Mouse (Mus musculus) right cerebral cortex, postnatal 4 days (tissue): ENCODE measurements around the gene Unc13c.

Experiments used
- DNase-seq: peaks from one replicate; pipeline ENCODE4 v3.0.0-alpha.2; 2022

Gene Unc13c

GRCm38 (mm10) chr9:73867410-73868067 lies 101.2 kb downstream of the Unc13c start:
- DNase-seq, result no peak

GRCm38 (mm10) chr9:73866666-73867065 lies 102.1 kb downstream of the Unc13c start:
- no peak for DNase-seq

GRCm38 (mm10) chr9:73859469-73859868 lies 109.3 kb downstream of the Unc13c start:
- DNase-seq, result no peak

GRCm38 (mm10) chr9:73854281-73854680 lies 114.5 kb downstream of the Unc13c start:
- no peak for DNase-seq

GRCm38 (mm10) chr9:73806681-73807080 lies 162.1 kb downstream of the Unc13c start:
- DNase-seq, result no peak

- DNase-seq, result no peak
These were observed 194.2 kb downstream of the Unc13c start for GRCm38 (mm10) chr9:73774616-73775015.

- no peak for DNase-seq
These were observed 213.6 kb downstream of the Unc13c start for GRCm38 (mm10) chr9:73755185-73755584.

GRCm38 (mm10) chr9:73753480-73753879 lies 215.3 kb downstream of the Unc13c start:
- no peak for DNase-seq

- no peak for DNase-seq
These were observed 217.4 kb downstream of the Unc13c start for GRCm38 (mm10) chr9:73751344-73751743.

GRCm38 (mm10) chr9:73734446-73734845 lies 234.3 kb downstream of the Unc13c start:
- no peak for DNase-seq

GRCm38 (mm10) chr9:73725717-73726662 lies 242.8 kb downstream of the Unc13c start:
- no peak for DNase-seq

GRCm38 (mm10) chr9:73724776-73725175 lies 244.0 kb downstream of the Unc13c start:
- DNase-seq, result no peak

GRCm38 (mm10) chr9:73713508-73713907 lies 255.3 kb downstream of the Unc13c start:
- no peak for DNase-seq

- no peak for DNase-seq
These were observed 271.7 kb downstream of the Unc13c start for GRCm38 (mm10) chr9:73697103-73697502.

- DNase-seq, result no peak
These were observed 287.2 kb downstream of the Unc13c start for GRCm38 (mm10) chr9:73681580-73681979.

GRCm38 (mm10) chr9:73680545-73681495 lies 287.9 kb downstream of the Unc13c start:
- no peak for DNase-seq

GRCm38 (mm10) chr9:73671656-73672212 lies 297.0 kb downstream of the Unc13c start:
- no peak for DNase-seq

- DNase-seq, result no peak
These were observed 298.7 kb downstream of the Unc13c start for GRCm38 (mm10) chr9:73670040-73670439.

- no peak for DNase-seq
These were observed 305.9 kb downstream of the Unc13c start for GRCm38 (mm10) chr9:73662839-73663238.

- no peak for DNase-seq
These were observed 319.7 kb downstream of the Unc13c start for GRCm38 (mm10) chr9:73649088-73649487.

- DNase-seq, result peak; percentile 38
These were observed 330.6 kb downstream of the Unc13c start for GRCm38 (mm10) chr9:73638119-73638518.

GRCm38 (mm10) chr9:73625171-73625570 lies 343.6 kb downstream of the Unc13c start:
- no peak for DNase-seq

GRCm38 (mm10) chr9:73612896-73613295 lies 355.9 kb downstream of the Unc13c start:
- DNase-seq, result no peak
